Mouse (Mus musculus): Measurements from ENCODE around the gene Maneal. TPM values are rescaled to one million over a fixed set of nuclear protein-coding genes. Genes with fewer than 3 reads are reported as not detected.

The Maneal gene
- 1.6 and 1.7 TPM in 2 replicates for polyA plus RNA-seq (2014; fragmentation: Nextera tagmentation; extraction: Ambion mirVana)

GRCm38 (mm10) chr4:124861283-124862188 is at the start of gene Maneal:
Gene Maneal, minus strand, starts transcription at chr4:124862171.
- ATAC-seq (ENCODE audit: insufficient number of reproducible peaks, insufficient read depth, low FRiP score, low read depth): no peak
- WGBS: 4% methylated on average over 52 of the region's 77 CpGs

GRCm38 (mm10) chr4:124905971-124906822 is 44.2 kb upstream of the Maneal start:
- H3K27ac ChIP-seq (ENCODE audit: low read length): no peak overlapping the region
- H3K4me3 ChIP-seq (ENCODE audit: low read depth, low read length): peak overlapping the region; percentile 17; the same call in 1 of the 2 replicates
- peak; percentile 75; the same call in 1 of the 2 replicates for ATAC-seq (ENCODE audit: insufficient number of reproducible peaks, insufficient read depth, low FRiP score, low read depth)
- no peaks in the 10 kb centered on the region for H3K36me3 ChIP-seq (ENCODE audit: control insufficient read depth, insufficient read depth, low read length)
- H3K9me3 ChIP-seq (ENCODE audit: control insufficient read depth, low read depth, low read length): no peaks in the 10 kb centered on the region
- H3K4me2 ChIP-seq (replicated peaks; ENCODE audit: low read depth, low read length): peak overlapping the region; percentile 40
- peak overlapping the region; percentile 6; the same call in 1 of the 2 replicates for H3K9ac ChIP-seq (replicated peaks; ENCODE audit: low read depth, low read length)
- no peaks in the 10 kb centered on the region for H3K27me3 ChIP-seq (ENCODE audit: control insufficient read depth, insufficient read depth, low read length)
- peaks cover 11% of the 10 kb centered on the region for H3K4me1 ChIP-seq (ENCODE audit: control insufficient read depth, insufficient read depth, low read length)
- 7% methylated on average over 21 of the region's 21 CpGs for WGBS

More at GRCm38 (mm10) chr4:124861283-124862188, at the start of gene Maneal:
- H3K36me3 ChIP-seq (ENCODE audit: control insufficient read depth, insufficient read depth, low read length): no peaks in the 10 kb centered on the region
- peak within 1 kb of the TSS; percentile 42 for H3K4me3 ChIP-seq (ENCODE audit: low read depth, low read length)
- peak within 1 kb of the TSS; percentile 72 for H3K4me2 ChIP-seq (replicated peaks; ENCODE audit: low read depth, low read length)
- no peaks in the 10 kb centered on the region for H3K4me1 ChIP-seq (ENCODE audit: control insufficient read depth, insufficient read depth, low read length)
- H3K27me3 ChIP-seq (ENCODE audit: control insufficient read depth, insufficient read depth, low read length): peaks cover 13% of the 10 kb centered on the region
- H3K27ac ChIP-seq (ENCODE audit: low read length): no peak within 1 kb of the TSS
- peak within 1 kb of the TSS; percentile 26; the same call in 1 of the 2 replicates for H3K9ac ChIP-seq (replicated peaks; ENCODE audit: low read depth, low read length)
- H3K9me3 ChIP-seq (ENCODE audit: control insufficient read depth, low read depth, low read length): no peaks in the 10 kb centered on the region

- Histone ChIP-seq H3K36me3 (ENCODE audit: control insufficient read depth, insufficient read depth, low read length) (no peaks in the 10 kb centered on the region), H3K4me3 (ENCODE audit: low read depth, low read length) (no peak overlapping the region), H3K9me3 (ENCODE audit: control insufficient read depth, low read depth, low read length) (no peaks in the 10 kb centered on the region), H3K27ac (ENCODE audit: low read length) (no peak overlapping the region), H3K4me1 (ENCODE audit: control insufficient read depth, insufficient read depth, low read length) (peaks cover 11% of the 10 kb centered on the region), H3K4me2 (replicated peaks; ENCODE audit: low read depth, low read length) (no peak overlapping the region), H3K9ac (replicated peaks; ENCODE audit: low read depth, low read length) (no peak overlapping the region), H3K27me3 (ENCODE audit: control insufficient read depth, insufficient read depth, low read length) (no peaks in the 10 kb centered on the region)
- ATAC-seq (ENCODE audit: insufficient number of reproducible peaks, insufficient read depth, low FRiP score, low read depth): no peak
- WGBS: 61% methylated on average over 4 of the region's 4 CpGs
These were observed 43.4 kb upstream of the Maneal start for GRCm38 (mm10) chr4:124905417-124905816.

GRCm38 (mm10) chr4:124899906-124900305 is 37.9 kb upstream of the Maneal start:
- no peak overlapping the region for H3K9ac ChIP-seq (replicated peaks; ENCODE audit: low read depth, low read length)
- no peaks in the 10 kb centered on the region for H3K4me1 ChIP-seq (ENCODE audit: control insufficient read depth, insufficient read depth, low read length)
- 46% methylated on average over 5 of the region's 5 CpGs for WGBS
- no peaks in the 10 kb centered on the region for H3K36me3 ChIP-seq (ENCODE audit: control insufficient read depth, insufficient read depth, low read length)
- no peak overlapping the region for H3K27ac ChIP-seq (ENCODE audit: low read length)
- H3K4me2 ChIP-seq (replicated peaks; ENCODE audit: low read depth, low read length): no peak overlapping the region
- H3K27me3 ChIP-seq (ENCODE audit: control insufficient read depth, insufficient read depth, low read length): peaks cover 17% of the 10 kb centered on the region
- H3K4me3 ChIP-seq (ENCODE audit: low read depth, low read length): no peak overlapping the region
- no peak for ATAC-seq (ENCODE audit: insufficient number of reproducible peaks, insufficient read depth, low FRiP score, low read depth)
- H3K9me3 ChIP-seq (ENCODE audit: control insufficient read depth, low read depth, low read length): no peaks in the 10 kb centered on the region

GRCm38 (mm10) chr4:124898428-124898827 is 36.5 kb upstream of the Maneal start:
- no peak overlapping the region for H3K4me3 ChIP-seq (ENCODE audit: low read depth, low read length)
- H3K4me2 ChIP-seq (replicated peaks; ENCODE audit: low read depth, low read length): no peak overlapping the region
- 58% methylated on average over 10 of the region's 10 CpGs for WGBS

GRCm38 (mm10) chr4:124894508-124895428 is 32.8 kb upstream of the Maneal start:
- 2% methylated on average over 81 of the region's 83 CpGs for WGBS
- H3K4me3 ChIP-seq (ENCODE audit: low read depth, low read length): peak overlapping the region; percentile 25
- peak overlapping the region; percentile 55 for H3K4me2 ChIP-seq (replicated peaks; ENCODE audit: low read depth, low read length)
- no peaks in the 10 kb centered on the region for H3K36me3 ChIP-seq (ENCODE audit: control insufficient read depth, insufficient read depth, low read length)
- no peak for ATAC-seq (ENCODE audit: insufficient number of reproducible peaks, insufficient read depth, low FRiP score, low read depth)
- no peaks in the 10 kb centered on the region for H3K4me1 ChIP-seq (ENCODE audit: control insufficient read depth, insufficient read depth, low read length)
- no peak overlapping the region for H3K9ac ChIP-seq (replicated peaks; ENCODE audit: low read depth, low read length)
- H3K27me3 ChIP-seq (ENCODE audit: control insufficient read depth, insufficient read depth, low read length): peaks cover 41% of the 10 kb centered on the region
- no peaks in the 10 kb centered on the region for H3K9me3 ChIP-seq (ENCODE audit: control insufficient read depth, low read depth, low read length)
- no peak overlapping the region for H3K27ac ChIP-seq (ENCODE audit: low read length)

More at GRCm38 (mm10) chr4:124898428-124898827, 36.5 kb upstream of the Maneal start:
- Histone ChIP-seq H3K27ac (ENCODE audit: low read length) (no peak overlapping the region), H3K4me1 (ENCODE audit: control insufficient read depth, insufficient read depth, low read length) (no peaks in the 10 kb centered on the region), H3K9ac (replicated peaks; ENCODE audit: low read depth, low read length) (no peak overlapping the region), H3K9me3 (ENCODE audit: control insufficient read depth, low read depth, low read length) (no peaks in the 10 kb centered on the region), H3K27me3 (ENCODE audit: control insufficient read depth, insufficient read depth, low read length) (peaks cover 32% of the 10 kb centered on the region), H3K36me3 (ENCODE audit: control insufficient read depth, insufficient read depth, low read length) (no peaks in the 10 kb centered on the region)
- ATAC-seq (ENCODE audit: insufficient number of reproducible peaks, insufficient read depth, low FRiP score, low read depth): no peak

- Histone ChIP-seq H3K4me3 (ENCODE audit: low read depth, low read length) (no peak overlapping the region), H3K27me3 (ENCODE audit: control insufficient read depth, insufficient read depth, low read length) (peaks cover 41% of the 10 kb centered on the region), H3K4me2 (replicated peaks; ENCODE audit: low read depth, low read length) (no peak overlapping the region), H3K9me3 (ENCODE audit: control insufficient read depth, low read depth, low read length) (no peaks in the 10 kb centered on the region), H3K4me1 (ENCODE audit: control insufficient read depth, insufficient read depth, low read length) (no peaks in the 10 kb centered on the region), H3K36me3 (ENCODE audit: control insufficient read depth, insufficient read depth, low read length) (no peaks in the 10 kb centered on the region), H3K9ac (replicated peaks; ENCODE audit: low read depth, low read length) (no peak overlapping the region), H3K27ac (ENCODE audit: low read length) (no peak overlapping the region)
- ATAC-seq (ENCODE audit: insufficient number of reproducible peaks, insufficient read depth, low FRiP score, low read depth): no peak
- WGBS: 36% methylated on average over 6 of the region's 6 CpGs
These were observed 31.8 kb upstream of the Maneal start for GRCm38 (mm10) chr4:124893769-124894168.
